In the genomic region with DNA sequence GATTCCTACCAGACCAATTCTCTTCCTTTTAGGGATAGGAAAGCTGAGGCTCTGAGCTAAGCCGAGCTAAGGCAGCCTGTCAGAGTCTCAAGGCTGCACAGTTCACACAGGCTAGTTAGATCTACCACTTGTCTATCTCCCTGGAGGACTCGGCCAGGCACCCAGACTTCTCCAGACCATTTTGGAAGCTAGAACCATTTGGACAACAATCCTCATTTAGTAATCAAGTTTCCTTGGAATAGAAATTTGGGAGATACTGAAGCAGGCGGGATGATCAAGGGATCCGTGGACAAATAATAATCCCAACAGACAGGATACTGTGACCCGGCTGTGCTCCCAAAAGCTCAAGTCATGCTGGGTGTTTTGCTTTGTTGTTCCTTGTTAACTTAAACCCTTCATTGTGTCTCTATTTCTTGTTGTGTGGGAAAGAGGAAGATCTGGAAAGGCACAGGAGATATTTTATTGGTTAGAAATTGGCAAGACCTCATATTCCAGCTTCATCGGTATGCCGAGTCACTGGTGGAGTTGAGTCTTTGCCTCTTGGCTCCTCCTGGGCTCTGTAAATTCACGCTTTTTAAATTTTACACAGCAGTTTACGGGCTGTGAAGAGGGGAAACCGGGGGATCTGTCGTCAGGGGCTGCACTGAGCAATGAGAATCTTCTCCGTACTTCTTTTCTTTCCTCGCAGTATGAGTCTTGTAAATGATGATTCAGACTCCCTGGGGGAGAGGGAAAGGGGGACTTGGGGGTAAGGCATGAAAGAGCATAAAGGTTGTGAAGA, we compare ENCODE assay signal across 17 mouse cellular contexts.
DNase-seq lines count a peak whose midpoint lies in the region; ATAC-seq lines count a peak whose summit lies in the region.
"Had no signal": no experiment of that assay in that cellular context is flagged by ENCODE, and none has a peak within 500 bp of the region (broad histone marks: within the 10 kb centered on the region; RNA-seq: fewer than 3 reads in every experiment).

No protein-coding gene starts in this region.

- H3K9me3 ChIP-seq in kidney, embryonic 16.5 days (ENCODE audit: low read length) = no peaks in the 10 kb centered on the region
- H3K9me3 ChIP-seq in midbrain, embryonic 12.5 days = no peaks in the 10 kb centered on the region
- no peaks in the 10 kb centered on the region for H3K9me3 ChIP-seq in midbrain, embryonic 15.5 days
- H3K9me3 ChIP-seq in limb, embryonic 15.5 days = no peaks in the 10 kb centered on the region
- H3K9me3 ChIP-seq: embryonic facial prominence, embryonic 13.5 days; forebrain, embryonic 12.5 days; heart, embryonic 12.5 days; hindbrain, embryonic 10.5 days had no signal

- H3K9ac ChIP-seq in kidney, embryonic 16.5 days (replicated peaks; ENCODE audit: low read length) = no peak overlapping the region
- H3K9ac ChIP-seq in midbrain, embryonic 12.5 days (replicated peaks) = no peak overlapping the region
- H3K9ac ChIP-seq in midbrain, embryonic 15.5 days = no peak overlapping the region
- no peak overlapping the region for H3K9ac ChIP-seq in limb, embryonic 15.5 days
- H3K9ac ChIP-seq: embryonic facial prominence, embryonic 13.5 days; forebrain, embryonic 12.5 days; heart, embryonic 12.5 days; hindbrain, embryonic 14.5 days had no signal

- no peak for DNase-seq in kidney, adult 9 months
- DNase-seq in skeletal muscle tissue, adult 2 months (ENCODE audit: low read depth, low spot score) = peak; percentile 19
- DNase-seq in thymus, postnatal 36 days = no peak
- DNase-seq: adrenal gland, adult 2 months; adrenal gland, postnatal 25 days; cerebellum, adult 9-11 months; cerebellum, postnatal 36 days; heart, adult 2 months had no signal

- H3K4me1 ChIP-seq in kidney, embryonic 16.5 days (ENCODE audit: insufficient read depth, low read length) = peaks cover 5% of the 10 kb centered on the region; the same call in 1 of the 2 replicates
- H3K4me1 ChIP-seq in midbrain, embryonic 12.5 days = no peaks in the 10 kb centered on the region; the same call in 1 of the 2 replicates
- peaks cover 4% of the 10 kb centered on the region; the same call in 1 of the 2 replicates for H3K4me1 ChIP-seq in midbrain, embryonic 15.5 days
- peaks cover 11% of the 10 kb centered on the region for H3K4me1 ChIP-seq in limb, embryonic 15.5 days

- WGBS in kidney, embryonic 16.5 days = 51% methylated on average over 13 of the region's 13 CpGs
- 34% methylated on average over 13 of the region's 13 CpGs for WGBS in midbrain, embryonic 12.5 days
- 32% methylated on average over 13 of the region's 13 CpGs for WGBS in midbrain, embryonic 15.5 days
- 38% methylated on average over 13 of the region's 13 CpGs for WGBS in limb, embryonic 15.5 days

- H3K4me2 ChIP-seq in kidney, embryonic 16.5 days (replicated peaks; ENCODE audit: low read depth, low read length) = no peak overlapping the region
- H3K4me2 ChIP-seq in midbrain, embryonic 12.5 days (replicated peaks) = 0 out of 2 replicates have a peak overlapping the region, but pooled peaks have one; percentile 1
- H3K4me2 ChIP-seq in midbrain, embryonic 15.5 days = no peak overlapping the region
- no peak overlapping the region for H3K4me2 ChIP-seq in limb, embryonic 15.5 days
- H3K4me2 ChIP-seq: embryonic facial prominence, embryonic 13.5 days; forebrain, embryonic 12.5 days; heart, embryonic 12.5 days; hindbrain, embryonic 14.5 days had no signal

- H3K36me3 ChIP-seq in kidney, embryonic 16.5 days (ENCODE audit: insufficient read depth, low read length) = no peaks in the 10 kb centered on the region
- H3K36me3 ChIP-seq in midbrain, embryonic 12.5 days = no peaks in the 10 kb centered on the region
- no peaks in the 10 kb centered on the region for H3K36me3 ChIP-seq in midbrain, embryonic 15.5 days (replicated peaks)
- no peaks in the 10 kb centered on the region for H3K36me3 ChIP-seq in limb, embryonic 15.5 days
- H3K36me3 ChIP-seq: embryonic facial prominence, embryonic 13.5 days; forebrain, embryonic 12.5 days; heart, embryonic 12.5 days; hindbrain, embryonic 10.5 days had no signal

- 0 out of 2 replicates have a peak, but pooled peaks have one; percentile 12 for ATAC-seq in kidney, embryonic 16.5 days (ENCODE audit: low FRiP score, low TSS enrichment)
- no peak for ATAC-seq in midbrain, embryonic 12.5 days (ENCODE audit: low FRiP score, low read depth)
- ATAC-seq in midbrain, embryonic 15.5 days (replicated peaks) = no peak
- ATAC-seq in limb, embryonic 15.5 days (ENCODE audit: insufficient number of reproducible peaks, low FRiP score, low TSS enrichment, low read depth) = peak; percentile 61; the same call in 1 of the 2 replicates

- peak overlapping the region; percentile 34; the same call in 1 of the 2 replicates for H3K27ac ChIP-seq in kidney, embryonic 16.5 days (ENCODE audit: low read length)
- H3K27ac ChIP-seq in midbrain, embryonic 12.5 days (replicated peaks) = no peak overlapping the region
- no peak overlapping the region for H3K27ac ChIP-seq in midbrain, embryonic 15.5 days
- peak overlapping the region; percentile 27; the same call in 1 of the 2 replicates for H3K27ac ChIP-seq in limb, embryonic 15.5 days
- H3K27ac ChIP-seq: embryonic facial prominence, embryonic 13.5 days; forebrain, embryonic 12.5 days; heart, adult 2 months; hindbrain, embryonic 10.5 days; hindbrain, embryonic 14.5 days had no signal

- H3K4me3 ChIP-seq in kidney, embryonic 16.5 days (ENCODE audit: low read length) = no peak overlapping the region
- H3K4me3 ChIP-seq in midbrain, embryonic 12.5 days = no peak overlapping the region
- H3K4me3 ChIP-seq in midbrain, embryonic 15.5 days = no peak overlapping the region
- no peak overlapping the region for H3K4me3 ChIP-seq in limb, embryonic 15.5 days
- H3K4me3 ChIP-seq: embryonic facial prominence, embryonic 13.5 days; forebrain, embryonic 12.5 days; heart, adult 2 months; heart, embryonic 12.5 days; hindbrain, embryonic 10.5 days had no signal

- no peaks in the 10 kb centered on the region for H3K27me3 ChIP-seq in kidney, embryonic 16.5 days (ENCODE audit: insufficient read depth, low read length)
- H3K27me3 ChIP-seq in midbrain, embryonic 12.5 days = peaks cover 4% of the 10 kb centered on the region; the same call in 1 of the 2 replicates
- H3K27me3 ChIP-seq in midbrain, embryonic 15.5 days (replicated peaks) = no peaks in the 10 kb centered on the region
- H3K27me3 ChIP-seq in limb, embryonic 15.5 days = no peaks in the 10 kb centered on the region
- H3K27me3 ChIP-seq: embryonic facial prominence, embryonic 13.5 days; forebrain, embryonic 12.5 days; heart, embryonic 12.5 days had no signal

Comparison
In these comparisons a context has a peak if more than half of its experiments do, and no peak if none do; other contexts are left out.
1. ATAC-seq: peak in kidney, embryonic 16.5 days (single experiment) and limb, embryonic 15.5 days (single experiment); none in midbrain, embryonic 12.5 days (single experiment) and midbrain, embryonic 15.5 days (single experiment).
2. H3K27ac ChIP-seq: peak in kidney, embryonic 16.5 days (single experiment) and limb, embryonic 15.5 days (single experiment); none in midbrain, embryonic 12.5 days (single experiment) and midbrain, embryonic 15.5 days (single experiment).